In the genomic region with DNA sequence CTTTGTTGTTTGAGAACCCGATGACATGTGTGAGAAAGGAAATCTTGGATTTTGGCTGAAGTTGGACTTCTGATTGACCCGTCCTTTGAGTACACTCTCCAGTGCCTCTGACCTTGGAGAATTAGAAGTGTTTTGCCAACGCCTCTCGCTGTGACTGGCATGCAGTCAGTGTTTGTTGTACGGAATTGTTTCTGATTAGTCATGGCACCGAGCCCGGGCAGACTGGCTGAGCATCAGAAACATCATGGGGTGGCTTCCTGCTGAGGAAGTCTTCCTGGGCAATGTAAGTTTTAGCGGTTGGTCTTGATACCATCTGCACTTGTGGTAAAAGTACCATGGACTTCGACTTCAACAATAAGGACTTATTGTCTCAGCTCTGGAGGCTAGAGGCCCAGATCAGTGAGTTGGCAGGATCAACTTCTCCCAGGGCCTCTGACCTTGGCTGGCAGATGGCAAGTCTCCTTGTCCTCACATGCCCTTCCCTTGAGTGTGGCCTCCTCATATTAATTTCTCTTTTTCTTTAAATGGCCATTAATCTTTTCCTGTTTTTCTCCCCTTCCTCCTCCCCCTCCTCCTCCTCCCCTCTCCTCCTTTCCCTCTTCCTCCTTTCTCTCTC, we compare ENCODE assay signal across 10 mouse cellular contexts. TPM values are rescaled to one million over a fixed set of nuclear protein-coding genes. Genes with fewer than 3 reads are reported as not detected.
DNase-seq lines count a peak whose midpoint lies in the region; ATAC-seq and TF ChIP-seq lines count a peak whose summit lies in the region.
"Had no signal": no experiment of that assay in that cellular context is flagged by ENCODE, and none has a peak within 500 bp of the region (broad histone marks: within the 10 kb centered on the region; RNA-seq: fewer than 3 reads in every experiment).

No protein-coding gene starts in this region.

- peaks cover 20% of the 10 kb centered on the region for H3K4me1 ChIP-seq in megakaryocyte, embryonic 14.5 days
- H3K4me1 ChIP-seq in cerebellum, adult 2 months (ENCODE audit: control insufficient read depth, insufficient read depth, low read length), result 0 out of 2 replicates have a peak, but pooled peaks cover 2% of the 10 kb centered on the region

- ATAC-seq in megakaryocyte, adult 5-6 weeks (ENCODE audit: poor library complexity, severe bottlenecking), result no peak

- peaks cover 1% of the 10 kb centered on the region for H3K27me3 ChIP-seq in megakaryocyte, embryonic 14.5 days (replicated peaks)
- no peaks in the 10 kb centered on the region for H3K27me3 ChIP-seq in cerebellum, adult 2 months (ENCODE audit: control insufficient read depth, insufficient read depth, low read length)

- no peak for TF ChIP-seq CTCF in cerebellum, adult 2 months (IDR thresholded peaks at IDR 0.05; ENCODE audit: borderline replicate concordance, insufficient read depth, low read depth, low read length)

- H3K9me3 ChIP-seq in megakaryocyte, embryonic 14.5 days, result peaks cover 8% of the 10 kb centered on the region

- H3K4me3 ChIP-seq in megakaryocyte, embryonic 14.5 days (replicated peaks), result peak overlapping the region; percentile 5
- no peak overlapping the region for H3K4me3 ChIP-seq in cerebellum, adult 2 months (replicated peaks; ENCODE audit: insufficient read depth, low read depth, low read length)

- intact Hi-C loops in left cerebral cortex, postnatal 25 days (cut with DNase I), result no loop called here

- no peak overlapping the region for H3K27ac ChIP-seq in cerebellum, adult 2 months (ENCODE audit: insufficient read depth, low read length)

- H3K36me3 ChIP-seq in megakaryocyte, embryonic 14.5 days (replicated peaks; ENCODE audit: low read length), result peaks cover 4% of the 10 kb centered on the region

- TF ChIP-seq POLR2A in cerebellum, adult 2 months (IDR thresholded peaks at IDR 0.05; ENCODE audit: borderline replicate concordance, insufficient read depth, low read length), result no peak

- DNase-seq in cerebellum, adult 2 months, result peak; percentile 65 to 73
- peak; percentile 70 to 84 for DNase-seq in heart, adult 9 months (ENCODE audit: low spot score in 2 of 2)
- DNase-seq in left cerebral cortex, postnatal 25 days (ENCODE audit: low spot score in 2 of 2), result peak; percentile 29 to 57
- no peak for DNase-seq in thymus, postnatal 10 days (ENCODE audit: low spot score in 2 of 2)
- no peak for DNase-seq in embryo, embryonic 11 days

- 3% methylated on average over 9 of the region's 9 CpGs for WGBS in cerebellum, adult 2 months

RNA-seq across cellular contexts. Expression of gene Gm21750, which starts 28.3 kb away (rescaled TPM):
- not detected in 2 replicates for polyA plus RNA-seq in megakaryocyte, embryonic 14.5 days (2012; ENCODE audit: insufficient read depth, low replicate concordance)
- not detected in 2 replicates for total RNA-seq in megakaryocyte, adult 5-6 weeks (2015)
- not detected in 2 replicates for total RNA-seq in megakaryocyte, adult 5-6 weeks (2017)
- polyA plus RNA-seq in cerebellum, adult 2 months (2012; rRNA removed), result not detected in 2 replicates
- under 1 TPM; 0.23 TPM for total RNA-seq in left cerebral cortex, postnatal 25 days (2021)
- total RNA-seq: adrenal gland, adult 18-20 months; layer of hippocampus, postnatal 25 days had no signal
- polyA plus RNA-seq: neural tube, embryonic 11.5 days had no signal

Comparison
In these comparisons a context has a peak if more than half of its experiments do, and no peak if none do; other contexts are left out.
1. DNase-seq: peak in cerebellum, adult 2 months (2 of 2), heart, adult 9 months (2 of 2) and left cerebral cortex, postnatal 25 days (2 of 2); none in thymus, postnatal 10 days (0 of 2) and embryo, embryonic 11 days (single experiment).